Mouse (Mus musculus) heart, embryonic 16.5 days (tissue): ENCODE results near the gene Olfr671. TPM values are rescaled to one million over a fixed set of nuclear protein-coding genes. Genes with fewer than 3 reads are reported as not detected.
"Not testable (repeated sequence)": the region's sequence is repeated elsewhere in the genome, so short reads cannot be mapped to it uniquely, and the experiment has no call there.

Experiments
- ATAC-seq: fragments of 200-750 bp; cut with Nextera tagmentation; replicated peaks from 2 replicates; pipeline ENCODE4 v1.8.0; 2017; ENCODE audit warnings: moderate number of reproducible peaks; ENCODE audit not compliant: insufficient read depth, low FRiP score; ENCODE audit errors: extremely low read depth
- H3K27ac ChIP-seq: fragments of 300-500 bp; sonication (generic); 2 replicates; pipeline ENCODE4 v1.5.1; 2014; ENCODE audit warnings: mild to moderate bottlenecking, low read length, control low read depth, moderate library complexity
- H3K27me3 ChIP-seq: fragments of 300-500 bp; sonication (generic); 2 replicates; pipeline ENCODE4 v1.6.1; 2014; ENCODE audit warnings: low read length, mixed read lengths; ENCODE audit not compliant: control insufficient read depth, insufficient read depth
- H3K36me3 ChIP-seq: fragments of 300-500 bp; sonication (generic); 2 replicates; pipeline ENCODE4 v1.6.1; 2014; ENCODE audit not compliant: control insufficient read depth, insufficient read depth
- H3K4me1 ChIP-seq: fragments of 300-500 bp; sonication (generic); 2 replicates; pipeline ENCODE4 v1.6.1; 2014; ENCODE audit warnings: low read length, mixed read lengths; ENCODE audit not compliant: control insufficient read depth, insufficient read depth
- H3K4me2 ChIP-seq: fragments of 300-500 bp; sonication (generic); 2 replicates; pipeline ENCODE4 v1.6.1; 2014; ENCODE audit warnings: low read depth, mild to moderate bottlenecking, control low read depth, low read length
- H3K4me3 ChIP-seq: fragments of 300-500 bp; sonication (generic); 2 replicates; pipeline ENCODE4 v1.5.1; 2014; ENCODE audit warnings: mild to moderate bottlenecking, control low read depth, low read length
- H3K9ac ChIP-seq: fragments of 300-500 bp; sonication (generic); 2 replicates; pipeline ENCODE4 v1.6.1; 2014; ENCODE audit warnings: low read length, control low read depth
- H3K9me3 ChIP-seq: fragments of 300-500 bp; sonication (generic); replicated peaks from 2 replicates; pipeline ENCODE4 v1.6.1; 2016; ENCODE audit warnings: low read length; ENCODE audit not compliant: control insufficient read depth
- whole genome bisulfite sequencing: fragments of 180-500 bp; shearing (Covaris S2); extraction: QIAGEN DNeasy Blood & Tissue Kit; methylation state at CpG from one replicate; pipeline ENCODE4 v1.1.7; 2014; 5-methylcytosine and 5-hydroxymethylcytosine counted together
- polyA plus RNA-seq: library from polyadenylated mRNA; unstranded; fragments of >200 nt; fragmentation: Nextera tagmentation; extraction: Ambion mirVana; gene quantifications from 2 replicates; pipeline ENCODE4 v1.2.1, GENCODE M21; 2015

Olfr671 gene
- not detected in 2 replicates for polyA plus RNA-seq

DNA sequence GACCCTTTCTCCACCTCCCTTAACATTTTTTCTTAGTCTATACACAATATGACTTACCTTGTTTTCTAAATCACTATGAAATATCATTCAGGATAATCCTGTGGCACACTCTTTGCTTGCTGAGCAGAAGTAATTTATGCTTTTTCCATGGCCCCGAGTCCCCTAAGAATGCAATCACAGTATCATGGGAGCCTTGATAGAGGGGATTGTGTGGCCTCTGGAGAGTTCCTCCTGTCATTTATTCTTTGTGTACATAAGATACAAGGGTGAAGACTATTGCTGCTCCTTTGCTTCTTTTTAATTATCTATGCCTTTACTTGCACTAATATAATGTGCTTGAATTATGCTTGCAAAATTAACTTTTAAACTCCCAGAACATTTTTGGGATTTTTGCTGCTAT is at the start of gene Olfr671:
Olfr671 (minus strand) TSS at position 101 of the 400 bp plus-strand sequence.
- Histone ChIP-seq H3K4me3 (no peak within 1 kb of the TSS), H3K9ac (no peak within 1 kb of the TSS), H3K9me3 (no peaks in the 10 kb centered on the region), H3K27ac (no peak within 1 kb of the TSS), H3K4me1 (no peaks in the 10 kb centered on the region), H3K4me2 (no peak within 1 kb of the TSS), H3K36me3 (no peaks in the 10 kb centered on the region), H3K27me3 (no peaks in the 10 kb centered on the region)
- whole genome bisulfite sequencing: 61% methylated on average over 1 of the region's 1 CpGs
- ATAC-seq: no peak

DNA sequence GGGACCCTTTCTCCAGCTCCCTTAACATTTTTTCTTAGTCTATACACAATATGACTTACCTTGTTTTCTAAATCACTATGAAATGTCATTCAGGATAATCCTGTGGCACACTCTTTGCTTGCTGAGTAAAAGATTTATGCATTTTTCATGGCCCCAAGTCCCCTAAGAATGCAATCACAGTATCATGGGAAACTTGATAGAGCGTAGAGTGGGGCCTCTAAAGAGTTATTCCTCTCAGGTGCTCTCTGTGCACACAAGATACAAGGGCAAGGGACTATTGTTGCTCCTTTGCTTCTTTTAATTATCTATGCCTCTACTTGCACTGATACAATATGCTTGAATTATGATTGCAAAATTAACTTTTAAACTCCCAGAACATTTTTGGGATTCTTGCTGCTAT is 49.4 kb upstream of the Olfr671 start, which contains the start of gene Olfr675:
Olfr675 (minus strand) TSS at position 101 of the 400 bp plus-strand sequence.
- Histone ChIP-seq H3K36me3 (no peaks in the 10 kb centered on the region), H3K9me3 (no peaks in the 10 kb centered on the region), H3K9ac (no peak within 1 kb of the TSS), H3K4me2 (no peak within 1 kb of the TSS), H3K27ac (no peak within 1 kb of the TSS), H3K4me1 (no peaks in the 10 kb centered on the region), H3K4me3 (no peak within 1 kb of the TSS), H3K27me3 (no peaks in the 10 kb centered on the region)
- 76% methylated on average over 1 of the region's 1 CpGs for WGBS
- no peak for ATAC-seq

DNA sequence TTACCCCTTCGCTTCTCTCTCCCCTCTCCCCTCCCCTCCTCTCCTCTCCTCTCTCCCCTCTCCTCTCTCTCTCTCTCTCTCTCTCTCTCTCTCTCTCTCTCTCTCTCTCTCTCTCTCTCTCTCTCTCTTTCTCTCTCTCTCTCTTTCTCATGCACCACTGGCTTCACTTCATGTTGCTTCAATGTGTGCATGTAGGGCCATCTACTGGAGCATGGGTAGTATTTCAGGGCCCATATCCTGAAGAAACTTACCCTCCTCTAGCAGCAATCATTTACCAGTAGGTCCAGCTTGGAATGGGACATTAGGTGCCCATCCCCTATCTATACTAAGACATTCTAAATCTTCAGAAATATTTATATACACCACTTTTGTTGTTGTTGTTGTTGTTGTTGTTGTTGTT is 43.6 kb upstream of the Olfr671 start:
- H3K27me3 ChIP-seq: no peaks in the 10 kb centered on the region
- WGBS: 53% methylated on average over 1 of the region's 1 CpGs
- H3K9me3 ChIP-seq: no peaks in the 10 kb centered on the region
- H3K36me3 ChIP-seq: no peaks in the 10 kb centered on the region
- no peak overlapping the region for H3K9ac ChIP-seq
- H3K27ac ChIP-seq: no peak overlapping the region
- H3K4me1 ChIP-seq: no peaks in the 10 kb centered on the region
- H3K4me3 ChIP-seq: no peak overlapping the region
- H3K4me2 ChIP-seq: no peak overlapping the region
- ATAC-seq: no peak

DNA sequence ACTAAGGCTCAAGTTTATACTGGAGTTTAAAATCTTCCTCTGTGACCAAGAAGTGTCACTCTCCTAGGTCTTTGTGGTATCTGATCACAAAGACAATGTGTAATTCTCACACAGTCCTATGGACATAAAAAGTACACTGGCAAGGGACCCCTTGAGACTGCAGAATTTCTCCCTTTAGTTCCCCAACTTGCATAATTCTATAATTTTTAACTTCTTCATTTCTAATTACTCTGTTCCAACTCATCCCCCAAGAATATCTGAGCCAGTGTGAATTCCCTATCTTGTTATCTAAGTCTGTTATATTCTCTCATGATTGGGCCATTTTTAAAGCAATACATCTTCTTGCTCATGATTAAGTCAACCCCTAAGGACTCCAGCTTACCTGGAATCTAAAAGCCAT is 23.0 kb upstream of the Olfr671 start, which contains the start of gene Olfr672:
Olfr672 (minus strand) TSS at position 101 of the 400 bp plus-strand sequence.
- Histone ChIP-seq H3K27me3 (no peaks in the 10 kb centered on the region), H3K4me3 (no peak within 1 kb of the TSS), H3K9me3 (no peaks in the 10 kb centered on the region), H3K4me1 (no peaks in the 10 kb centered on the region), H3K9ac (no peak within 1 kb of the TSS), H3K4me2 (no peak within 1 kb of the TSS), H3K36me3 (no peaks in the 10 kb centered on the region), H3K27ac (no peak within 1 kb of the TSS)
- no peak for ATAC-seq

DNA sequence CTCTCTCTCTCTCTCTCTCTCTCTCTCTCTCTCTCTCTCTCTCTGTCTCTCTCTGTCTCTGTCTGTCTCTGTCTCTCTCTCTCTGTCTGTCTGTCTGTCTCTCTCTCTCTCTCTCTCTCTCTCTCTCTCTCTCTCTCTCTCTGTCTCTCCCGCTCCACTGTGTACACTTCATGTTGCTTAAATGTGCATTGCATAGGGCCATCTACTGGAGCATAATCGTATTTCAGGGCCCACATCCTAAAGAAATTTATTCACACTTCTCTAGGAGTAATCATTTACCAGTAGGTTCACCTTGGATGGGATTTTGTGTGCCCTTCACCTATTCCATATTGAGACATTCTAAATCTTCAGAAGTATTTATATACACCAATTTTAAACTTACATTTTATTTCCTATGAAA is 6.4 kb downstream of the Olfr671 start:
- not testable (repeated sequence) for H3K27ac ChIP-seq, H3K4me3 ChIP-seq, H3K36me3 ChIP-seq, H3K9ac ChIP-seq, ATAC-seq, H3K27me3 ChIP-seq, H3K4me1 ChIP-seq, H3K9me3 ChIP-seq, H3K4me2 ChIP-seq
- WGBS: 58% methylated on average over 2 of the region's 2 CpGs

DNA sequence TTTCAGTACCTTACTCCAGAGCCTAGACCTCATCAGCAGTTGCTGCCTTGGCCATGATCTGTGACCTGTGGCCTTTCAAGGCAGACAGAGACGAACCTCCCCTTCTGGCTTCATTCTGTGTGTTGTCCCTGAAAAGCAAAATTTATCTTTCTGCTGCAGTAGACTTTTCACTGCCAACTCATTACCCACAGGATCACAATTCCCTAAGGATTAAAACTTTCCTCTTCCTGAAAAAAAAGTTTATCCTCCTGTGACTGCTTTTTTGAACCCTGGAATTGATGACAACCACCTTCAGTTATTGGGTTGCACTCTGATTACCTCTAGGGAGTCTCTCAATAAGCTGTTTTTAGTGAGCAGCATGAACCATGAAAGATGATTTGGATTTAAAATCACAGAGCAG is 16.4 kb downstream of the Olfr671 start, which contains the start of gene Olfr670:
Olfr670 (minus strand) TSS at position 101 of the 400 bp plus-strand sequence.
- H3K9me3 ChIP-seq: no peaks in the 10 kb centered on the region
- no peak within 1 kb of the TSS for H3K27ac ChIP-seq
- H3K4me3 ChIP-seq: no peak within 1 kb of the TSS
- 21% methylated on average over 1 of the region's 1 CpGs for WGBS
- no peaks in the 10 kb centered on the region for H3K36me3 ChIP-seq
- no peaks in the 10 kb centered on the region for H3K27me3 ChIP-seq
- H3K4me2 ChIP-seq: no peak within 1 kb of the TSS
- H3K4me1 ChIP-seq: no peaks in the 10 kb centered on the region
- ATAC-seq: no peak
- H3K9ac ChIP-seq: no peak within 1 kb of the TSS

DNA sequence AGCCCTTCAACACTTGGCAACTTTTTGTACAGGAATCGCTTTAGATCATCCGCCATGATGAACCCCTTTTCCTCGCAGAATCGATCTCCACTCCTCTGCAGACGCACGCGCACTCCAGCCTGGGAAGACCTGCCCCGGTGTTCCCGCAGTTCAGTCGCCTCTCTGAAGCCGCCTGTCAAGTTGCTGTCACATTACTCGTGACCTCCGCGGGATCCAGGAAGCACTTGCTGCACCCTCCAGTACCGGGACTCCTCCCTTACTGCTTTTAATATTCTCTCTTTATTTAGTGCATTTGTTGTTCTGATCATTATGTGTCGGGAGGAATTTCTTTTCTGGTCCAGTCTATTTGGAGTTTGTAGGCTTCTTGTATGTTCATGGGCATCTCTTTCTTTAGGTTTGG is 28.7 kb downstream of the Olfr671 start:
- not testable (repeated sequence) for H3K4me1 ChIP-seq, H3K36me3 ChIP-seq, H3K27me3 ChIP-seq, H3K4me3 ChIP-seq, ATAC-seq, H3K27ac ChIP-seq, H3K4me2 ChIP-seq, H3K9me3 ChIP-seq, H3K9ac ChIP-seq
- 89% methylated on average over 16 of the region's 16 CpGs for WGBS

DNA sequence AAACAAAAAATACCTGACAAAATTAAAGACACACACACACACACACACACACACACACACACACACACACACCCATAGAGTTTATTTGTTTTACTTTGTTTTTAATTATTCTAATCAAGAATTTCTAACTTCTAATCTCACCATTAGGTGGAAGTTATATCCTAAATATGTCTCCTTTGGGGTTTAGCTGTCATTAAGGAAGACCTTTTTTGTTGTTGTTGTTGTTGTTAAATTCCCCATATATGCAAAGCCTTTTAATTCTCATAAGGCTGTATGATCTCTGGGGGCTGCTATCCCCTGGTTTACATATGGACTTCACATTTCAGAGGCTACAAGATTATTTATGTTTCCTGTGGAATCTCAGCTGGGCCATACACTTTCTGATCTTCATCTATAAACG is 45.0 kb downstream of the Olfr671 start, which contains the start of gene Olfr669:
Olfr669 (plus strand) TSS at position 301 of the 400 bp plus-strand sequence.
- H3K36me3 ChIP-seq: no peaks in the 10 kb centered on the region
- H3K9me3 ChIP-seq: no peaks in the 10 kb centered on the region
- H3K4me3 ChIP-seq: no peak within 1 kb of the TSS
- no peak within 1 kb of the TSS for H3K4me2 ChIP-seq
- no peak within 1 kb of the TSS for H3K9ac ChIP-seq
- ATAC-seq: no peak
- no peak within 1 kb of the TSS for H3K27ac ChIP-seq
- no peaks in the 10 kb centered on the region for H3K4me1 ChIP-seq
- whole genome bisulfite sequencing: 86% methylated on average over 1 of the region's 1 CpGs
- no peaks in the 10 kb centered on the region for H3K27me3 ChIP-seq

DNA sequence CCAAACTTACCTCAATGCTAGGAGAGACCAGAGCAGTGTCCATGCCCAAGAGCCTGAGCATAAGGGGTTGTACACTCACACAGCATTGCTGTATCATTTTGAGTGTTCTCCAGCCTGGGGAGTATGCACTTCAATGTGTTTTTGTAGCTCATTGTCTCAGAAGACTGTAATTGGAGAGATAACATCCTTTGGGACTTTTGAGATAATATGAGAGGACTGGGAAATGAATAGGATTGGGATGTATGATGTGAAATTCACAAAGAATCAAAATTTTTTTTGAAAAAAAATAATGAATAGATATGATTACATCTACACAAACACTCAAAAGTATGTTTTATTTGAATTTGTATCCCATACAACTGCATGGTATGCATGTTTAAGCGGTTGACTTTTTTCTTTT is 51.0 kb downstream of the Olfr671 start, which contains the start of gene Olfr668:
Olfr668 (minus strand) TSS at position 101 of the 400 bp plus-strand sequence.
- H3K27me3 ChIP-seq: no peaks in the 10 kb centered on the region
- H3K9me3 ChIP-seq: no peaks in the 10 kb centered on the region
- H3K9ac ChIP-seq: no peak within 1 kb of the TSS
- H3K4me2 ChIP-seq: no peak within 1 kb of the TSS
- no peak for ATAC-seq
- H3K27ac ChIP-seq: no peak within 1 kb of the TSS
- H3K36me3 ChIP-seq: no peaks in the 10 kb centered on the region
- no peaks in the 10 kb centered on the region for H3K4me1 ChIP-seq
- no peak within 1 kb of the TSS for H3K4me3 ChIP-seq
- 67% methylated on average over 1 of the region's 1 CpGs for WGBS
